In the genomic region with DNA sequence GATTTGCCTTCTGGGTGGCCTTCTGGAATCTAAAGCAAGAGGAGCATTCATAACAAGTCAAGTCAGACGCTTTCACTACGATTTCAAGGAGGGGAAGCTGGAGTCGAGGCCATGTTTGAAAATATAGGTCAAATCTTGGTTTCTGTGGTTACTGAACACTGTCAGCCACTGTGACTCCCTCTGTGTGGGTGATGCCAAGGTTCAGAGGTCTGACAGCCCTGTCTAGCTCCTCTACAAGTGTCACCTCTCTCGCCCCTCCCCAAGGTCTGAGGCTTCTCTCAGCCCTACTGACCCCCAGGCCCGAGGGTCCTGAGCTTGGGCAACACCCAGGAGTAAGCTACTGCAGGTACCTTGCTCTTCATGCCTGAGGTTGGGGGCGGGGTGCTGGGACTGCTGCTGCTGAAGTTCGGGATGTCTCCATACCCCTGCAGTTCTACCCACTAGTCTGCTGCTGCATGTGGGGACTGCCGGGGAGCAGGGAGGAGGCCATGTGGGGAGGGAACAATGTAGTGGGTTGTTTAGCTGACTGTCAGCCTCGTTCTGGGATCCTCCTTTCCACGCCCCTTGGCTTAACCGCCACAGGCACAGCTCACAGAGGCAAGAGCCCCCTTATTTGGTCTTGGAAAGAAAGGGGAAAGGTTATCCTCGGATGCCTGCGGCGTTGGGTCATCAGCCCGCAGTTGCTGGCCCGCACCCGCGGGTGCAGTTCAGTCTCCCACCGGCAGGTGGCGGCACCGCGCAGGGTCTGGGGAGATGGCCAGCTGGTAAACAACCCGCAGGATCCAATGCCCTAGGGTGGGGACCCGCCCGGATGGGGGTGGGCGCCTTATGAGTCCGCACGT, we compare ENCODE assay signal across 8 mouse cellular contexts. TPM values are rescaled to one million over a fixed set of nuclear protein-coding genes. Genes with fewer than 3 reads are reported as not detected.
DNase-seq lines count a peak whose midpoint lies in the region; ATAC-seq and TF ChIP-seq lines count a peak whose summit lies in the region.

No protein-coding gene starts in this region.

- no peaks in the 10 kb centered on the region for H3K36me3 ChIP-seq in ES-E14 (ENCODE audit: control insufficient read depth, insufficient read depth, low read length, poor library complexity, severe bottlenecking)
- H3K36me3 ChIP-seq in forebrain, postnatal 0 days (ENCODE audit: insufficient read depth): no peaks in the 10 kb centered on the region
- H3K36me3 ChIP-seq in neural tube, embryonic 15.5 days: no peaks in the 10 kb centered on the region

- ATAC-seq in forebrain, postnatal 0 days: peak; percentile 84
- peak; percentile 81 for ATAC-seq in neural tube, embryonic 15.5 days (ENCODE audit: low FRiP score)

- H3K9ac ChIP-seq in ES-E14 (ENCODE audit: insufficient read depth, low read depth, low read length, poor library complexity, severe bottlenecking): peak overlapping the region; percentile 42; the same call in 1 of the 2 replicates
- peak overlapping the region; percentile 43 for H3K9ac ChIP-seq in forebrain, postnatal 0 days
- H3K9ac ChIP-seq in neural tube, embryonic 15.5 days (replicated peaks): 0 out of 2 replicates have a peak overlapping the region, but pooled peaks have one; percentile 18

- peak; percentile 99 for TF ChIP-seq CTCF in forebrain, postnatal 0 days (IDR thresholded peaks at IDR 0.05; ENCODE audit: low read depth)

- intact Hi-C loops in heart, postnatal 36 days (cut with DNase I): loop anchor here (1.0 to 5.0 kb wide), 4 partner anchors 159 to 554 kb away; no protein-coding TSS in a partner anchor

- peak overlapping the region; percentile 71 for H3K4me2 ChIP-seq in forebrain, postnatal 0 days (ENCODE audit: low read depth)
- H3K4me2 ChIP-seq in neural tube, embryonic 15.5 days: peak overlapping the region; percentile 61

- H3K27ac ChIP-seq in ES-E14 (ENCODE audit: insufficient read depth, low read depth, low read length, poor library complexity, severe bottlenecking): no peak overlapping the region
- H3K27ac ChIP-seq in forebrain, postnatal 0 days (ENCODE audit: low read depth, low read length): no peak overlapping the region
- H3K27ac ChIP-seq in neural tube, embryonic 15.5 days (replicated peaks): no peak overlapping the region

- peak overlapping the region; percentile 36 to 48 for H3K4me3 ChIP-seq in ES-E14 (ENCODE audit: insufficient read depth in 1 of 2, low read depth in 1 of 2, low read length in 2 of 2, poor library complexity in 1 of 2, severe bottlenecking in 1 of 2)
- peak overlapping the region; percentile 38 for H3K4me3 ChIP-seq in forebrain, postnatal 0 days (ENCODE audit: low read depth, low read length)
- H3K4me3 ChIP-seq in neural tube, embryonic 15.5 days (replicated peaks): peak overlapping the region; percentile 35

- no peaks in the 10 kb centered on the region for H3K9me3 ChIP-seq in ES-E14 (ENCODE audit: control insufficient read depth, insufficient read depth, low read depth, low read length)
- H3K9me3 ChIP-seq in forebrain, postnatal 0 days (ENCODE audit: low read length): no peaks in the 10 kb centered on the region
- no peaks in the 10 kb centered on the region for H3K9me3 ChIP-seq in neural tube, embryonic 15.5 days (replicated peaks)

- in situ Hi-C loops in ES-E14 (cut with MboI; ENCODE audit: low sequenced_read_pairs in 2 of 2, unreplicated experiment in 2 of 2): loop anchor here in 1 of 2 experiments (10.0 kb wide), 1 partner anchor 142 kb away; no protein-coding TSS in a partner anchor

- H3K27me3 ChIP-seq in forebrain, postnatal 0 days (ENCODE audit: insufficient read depth, low read length): no peaks in the 10 kb centered on the region
- H3K27me3 ChIP-seq in neural tube, embryonic 15.5 days (replicated peaks): no peaks in the 10 kb centered on the region

- peak; percentile 54 for DNase-seq in ES-E14 (ENCODE audit: low read depth, low spot score)
- peak; percentile 76 to 86 for DNase-seq in cerebellum, adult 18-20 months
- peak; percentile 88 for DNase-seq in forebrain, postnatal 0 days
- peak; percentile 88 to 92 for DNase-seq in heart, postnatal 36 days
- peak; percentile 63 to 73 for DNase-seq in layer of hippocampus, adult 18-20 months (ENCODE audit: low spot score in 2 of 2)
- peak; percentile 72 to 82 for DNase-seq in lung, adult 18-20 months
- DNase-seq in testis, postnatal 14 days (ENCODE audit: low spot score): peak; percentile 82

- peaks cover 0 to 9% of the 10 kb centered on the region in 2 experiments; a peak in 2 of 4 replicates for H3K4me1 ChIP-seq in ES-E14 (ENCODE audit: control insufficient read depth in 2 of 2, insufficient read depth in 2 of 2, low read length in 2 of 2, poor library complexity in 1 of 2)
- H3K4me1 ChIP-seq in forebrain, postnatal 0 days (ENCODE audit: insufficient read depth): 0 out of 2 replicates have a peak, but pooled peaks cover 9% of the 10 kb centered on the region
- H3K4me1 ChIP-seq in neural tube, embryonic 15.5 days: peaks cover 10% of the 10 kb centered on the region

- 16% methylated on average over 28 of the region's 28 CpGs for whole genome bisulfite sequencing in forebrain, postnatal 0 days
- WGBS in neural tube, embryonic 15.5 days: 17% methylated on average over 28 of the region's 28 CpGs

TF ChIP-seq in ES-E14, 5 proteins besides CTCF, POLR2A, EP300 and RAD21:
- TF ChIP-seq CHD2 (IDR thresholded peaks at IDR 0.05; ENCODE audit: low read depth, low read length) (no peak), MAFK (IDR thresholded peaks at IDR 0.05; ENCODE audit: insufficient read depth, low read depth, low read length) (no peak), HCFC1 (IDR thresholded peaks at IDR 0.05; ENCODE audit: borderline replicate concordance, insufficient read depth, low read length) (no peak), ZNF384 (IDR thresholded peaks at IDR 0.05; ENCODE audit: low read depth, low read length) (no peak), ZC3H11A (IDR thresholded peaks at IDR 0.05; ENCODE audit: borderline replicate concordance, low read depth, low read length) (no peak)

RNA-seq across cellular contexts. Expression of a gene that starts 43.7 kb away (rescaled TPM):
- 2.1 and 4.1 TPM in 2 replicates for total RNA-seq in ES-E14 (2012; rRNA removed)
- total RNA-seq in forebrain, postnatal 0 days (2014; rRNA removed): 10.7 and 10.9 TPM in 2 replicates
- polyA plus RNA-seq in forebrain, postnatal 0 days (2015; fragmentation: Nextera tagmentation; extraction: Ambion mirVana): 3.8 and 7.0 TPM in 2 replicates
- 1 to 10 TPM; 8.9 to 9.7 TPM for total RNA-seq in heart, postnatal 36 days (2021)
- 10 to 100 TPM; 24.5 to 26.1 TPM for total RNA-seq in layer of hippocampus, adult 18-20 months (2021)
- 10.0 and 10.5 TPM in 2 replicates for polyA plus RNA-seq in neural tube, embryonic 15.5 days (2015; fragmentation: Nextera tagmentation; extraction: Ambion mirVana)
